Mouse (Mus musculus) CH12.LX (cell line): Measurements from ENCODE around the gene Rbm15b.

Experiments used
- CTCF ChIP-seq, 2 experiments: IDR thresholded peaks in 1 of 2; conservative IDR thresholded peaks in 1 of 2; 2 replicates each; pipeline ENCODE4 v1.5.1; 2011 to 2012; ENCODE audit warnings: low read depth in 2 of 2, low read length in 2 of 2, improper control_type of control experiment in 1 of 2, inconsistent platforms in 1 of 2, mild to moderate bottlenecking in 1 of 2, moderate library complexity in 1 of 2
- ETS1 ChIP-seq: conservative IDR thresholded peaks from 2 replicates; pipeline ENCODE4 v1.6.1; 2012; ENCODE audit warnings: low read depth, mild to moderate bottlenecking, inconsistent platforms, low read length, improper control_type of control experiment, moderate library complexity
- POLR2A ChIP-seq: IDR thresholded peaks from 2 replicates; pipeline ENCODE4 v1.6.1; 2011; ENCODE audit warnings: low read depth, mild to moderate bottlenecking, improper control_type of control experiment, low read length

- no peak for TF ChIP-seq CTCF (conservative IDR thresholded peaks at IDR 0.05 in 1 of 2, IDR thresholded peaks at IDR 0.05 in 1 of 2; ENCODE audit: low read depth in 2 of 2, low read length in 2 of 2)
- TF ChIP-seq ETS1, result no peak
- no peak for TF ChIP-seq POLR2A
These were observed 2.0 kb downstream of the Rbm15b start for GRCm38 (mm10) chr9:106884996-106885900.
